Mouse (Mus musculus): ENCODE measurements around the gene Galnt2.
A peak's percentile ranks its signal among the peaks of the same experiment; 100 is the strongest.

The Galnt2 gene

GRCm38 (mm10) chr8:124231176-124231484 lies at the start of gene Galnt2:
TSS of gene Galnt2 (plus strand) at chr8:124231391.
- peak; percentile 99 for DNase-seq

DNA sequence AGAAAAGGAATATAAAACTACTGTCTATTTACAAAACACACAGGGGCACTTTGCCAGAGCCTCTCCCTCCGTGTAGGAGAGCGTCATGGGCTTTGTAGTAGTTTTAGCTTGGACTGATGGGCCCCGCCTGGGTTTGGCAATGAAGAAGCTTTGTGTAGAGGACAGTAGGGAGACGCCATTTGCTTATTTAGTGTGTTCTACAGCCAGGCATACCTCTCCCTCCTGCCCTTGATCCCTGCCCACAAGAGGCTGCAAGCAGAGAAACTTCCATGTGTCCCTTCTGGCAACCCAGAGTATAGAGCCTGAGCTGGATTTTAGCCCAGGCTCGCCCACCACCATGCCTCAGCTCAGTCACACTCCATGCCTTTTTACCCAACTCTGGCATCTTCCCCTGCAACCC lies 49.4 kb upstream of the Galnt2 start:
- peak; percentile 91 for DNase-seq

DNA sequence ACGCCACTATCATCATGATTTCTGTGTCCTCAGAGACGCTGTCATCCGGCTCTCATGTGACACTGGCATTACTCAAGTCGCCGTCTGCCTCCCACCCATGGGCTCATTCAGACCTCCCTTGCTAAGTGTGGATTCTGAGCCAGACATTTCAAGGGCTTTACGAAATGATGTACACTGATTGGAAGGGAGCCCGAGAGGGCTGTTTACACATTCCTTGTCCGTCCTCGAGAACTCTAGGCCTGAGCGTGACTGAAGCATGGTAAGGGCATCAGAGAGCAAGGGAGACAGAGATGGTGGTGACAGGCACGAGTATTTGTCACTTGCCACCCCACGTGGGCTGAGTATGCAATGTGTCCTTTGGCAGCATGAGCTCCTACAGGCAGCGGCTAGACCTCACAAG lies 49.0 kb upstream of the Galnt2 start:
- peak; percentile 97 for DNase-seq

GRCm38 (mm10) chr8:124184078-124184477 lies 47.1 kb upstream of the Galnt2 start:
- DNase-seq: peak; percentile 94

GRCm38 (mm10) chr8:124184507-124184906 lies 46.7 kb upstream of the Galnt2 start:
- DNase-seq: no peak

- DNase-seq: no peak
These were observed 46.1 kb upstream of the Galnt2 start for GRCm38 (mm10) chr8:124185081-124185480.

DNA sequence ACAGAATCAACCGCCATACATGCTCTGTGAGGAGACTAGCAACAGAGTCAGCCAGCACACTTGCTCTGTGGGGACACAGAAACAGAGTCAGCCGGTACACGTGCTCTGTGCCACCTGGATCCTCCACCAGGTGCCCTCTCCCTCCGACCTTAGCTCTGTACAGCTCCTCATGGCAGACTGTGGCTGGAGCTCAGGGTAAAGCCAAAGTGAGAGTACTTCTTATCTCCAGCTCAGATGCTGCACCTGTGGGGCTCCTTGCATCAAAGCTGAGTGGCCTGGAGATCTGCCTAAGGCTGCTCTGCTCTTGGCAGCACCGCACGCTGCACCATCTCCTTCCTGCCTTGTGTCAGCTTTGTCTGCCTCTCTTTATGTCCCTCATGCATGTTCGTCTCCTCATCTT lies 40.8 kb upstream of the Galnt2 start:
- DNase-seq: no peak

DNA sequence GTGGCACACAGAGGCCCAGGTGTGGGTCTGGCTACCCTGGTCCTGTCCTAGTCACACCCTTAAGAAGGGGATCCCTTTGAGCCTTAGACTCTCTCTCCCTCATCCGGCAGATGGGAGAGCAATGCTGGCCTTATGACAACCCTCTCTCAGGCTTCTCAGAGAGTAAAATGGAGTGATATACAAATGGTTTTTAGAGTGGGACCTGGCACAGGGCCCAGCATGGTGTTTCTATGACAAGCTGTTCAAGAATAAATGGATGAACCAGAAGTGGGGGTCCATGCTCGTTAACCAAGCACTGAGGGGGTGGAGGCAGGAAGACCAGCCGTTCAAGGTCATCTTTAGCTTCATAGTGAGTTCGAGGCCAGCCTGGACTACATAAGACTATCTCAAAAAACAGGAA lies 38.9 kb upstream of the Galnt2 start:
- DNase-seq: no peak

- DNase-seq: peak; percentile 98
These were observed 38.2 kb upstream of the Galnt2 start for GRCm38 (mm10) chr8:124192976-124193375.

- DNase-seq: no peak
These were observed 37.2 kb upstream of the Galnt2 start for GRCm38 (mm10) chr8:124193992-124194391.

- peak; percentile 98 for DNase-seq
These were observed 35.0 kb upstream of the Galnt2 start for GRCm38 (mm10) chr8:124196195-124196594.

GRCm38 (mm10) chr8:124196797-124197196 lies 34.4 kb upstream of the Galnt2 start:
- DNase-seq: no peak

DNA sequence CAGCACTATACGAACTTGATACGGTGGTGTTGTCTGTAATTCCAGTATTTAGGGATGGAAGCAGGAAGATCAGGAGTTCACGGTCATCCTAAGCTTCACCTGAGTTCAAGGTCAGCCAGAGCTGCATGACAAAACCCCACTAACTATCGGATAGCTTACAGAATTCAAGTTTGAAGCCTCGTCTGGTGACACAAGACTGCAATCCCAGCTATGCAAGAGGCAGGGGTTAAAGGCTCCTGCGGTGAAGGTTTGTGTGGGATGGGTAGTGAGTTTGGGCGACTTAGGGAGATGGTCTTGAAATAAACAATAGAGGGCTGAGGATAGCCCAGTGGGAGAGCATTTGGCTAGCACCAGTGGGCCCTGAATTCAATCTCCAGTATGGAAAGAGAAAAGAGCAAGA lies 33.0 kb upstream of the Galnt2 start:
- DNase-seq: no peak

GRCm38 (mm10) chr8:124200400-124200799 lies 30.8 kb upstream of the Galnt2 start:
- DNase-seq: no peak

DNA sequence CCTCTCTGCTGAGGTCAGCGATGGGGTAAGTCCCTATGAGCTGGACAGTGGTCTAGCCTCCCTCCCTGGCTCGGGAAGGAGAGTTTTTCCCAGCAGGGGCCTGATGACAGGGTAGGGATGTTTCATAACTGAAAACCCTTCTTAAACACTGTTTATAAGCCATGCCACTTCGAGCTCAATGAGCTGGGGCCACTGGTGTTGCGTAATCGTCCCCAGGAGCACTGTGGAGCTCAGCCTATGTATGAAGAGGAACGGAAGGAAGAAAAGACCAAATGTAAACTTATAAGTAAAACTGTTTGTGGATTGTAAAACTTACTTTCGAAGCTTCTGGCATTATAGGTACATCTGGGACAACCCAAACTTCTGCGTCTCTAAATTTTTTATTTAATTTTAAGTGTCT lies 29.5 kb upstream of the Galnt2 start:
- DNase-seq: no peak

GRCm38 (mm10) chr8:124202895-124203294 lies 28.3 kb upstream of the Galnt2 start:
- DNase-seq: no peak

DNA sequence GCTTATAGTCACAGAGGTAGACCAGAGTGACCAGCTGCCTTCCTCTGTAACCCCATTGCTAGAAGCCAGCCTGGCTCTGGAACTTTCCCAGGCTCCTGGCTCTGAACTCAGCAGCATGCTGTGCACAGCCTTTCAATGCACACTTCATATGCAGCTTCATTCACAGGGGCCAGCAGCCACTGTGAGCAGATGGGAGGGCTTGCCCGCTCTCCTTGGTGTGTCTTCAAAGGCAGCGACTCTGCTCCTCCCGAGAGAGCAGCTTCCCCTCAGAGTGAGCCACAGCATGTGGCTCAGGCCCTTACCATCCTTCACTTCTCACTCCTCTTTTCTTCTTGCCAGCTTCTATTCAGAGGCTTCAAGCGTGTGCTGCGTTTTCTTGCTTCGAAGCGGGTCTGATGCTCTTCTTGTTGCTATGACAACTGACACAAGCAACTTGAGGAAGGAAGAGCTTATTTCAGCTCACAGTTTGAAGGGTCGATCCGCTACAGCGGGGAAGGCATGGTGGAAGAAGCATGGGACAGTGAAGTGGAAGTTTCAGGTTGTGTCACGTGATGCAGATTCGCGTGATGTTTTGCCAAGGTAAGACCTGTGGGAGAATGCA lies 27.1 kb upstream of the Galnt2 start:
- no peak for DNase-seq

- no peak for DNase-seq
These were observed 19.0 kb upstream of the Galnt2 start for GRCm38 (mm10) chr8:124212148-124212547.

DNA sequence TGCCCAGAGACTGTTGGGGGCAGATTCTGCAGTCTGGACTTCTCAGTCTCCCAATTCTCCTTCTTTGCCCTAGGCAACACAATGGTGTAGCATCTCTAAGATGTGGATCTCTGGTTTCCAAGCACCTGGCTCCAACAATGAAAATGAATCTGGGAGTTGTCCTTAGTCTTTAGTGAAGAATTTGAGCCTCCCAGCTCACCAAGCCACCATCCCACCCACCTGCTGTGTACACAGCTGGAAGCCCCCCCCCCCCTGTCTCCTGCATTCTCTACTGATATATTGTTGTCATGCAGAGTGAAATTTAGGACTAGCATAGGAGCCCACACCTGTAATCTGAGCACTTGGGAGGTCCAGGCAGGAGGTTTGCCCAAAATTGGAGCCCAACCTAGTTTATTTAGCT lies 14.2 kb upstream of the Galnt2 start:
- DNase-seq: no peak

GRCm38 (mm10) chr8:124229883-124230282 lies 1.3 kb upstream of the Galnt2 start:
- DNase-seq: peak; percentile 92

GRCm38 (mm10) chr8:124230496-124231175 lies 555 bp upstream of the Galnt2 start:
- DNase-seq: no peak

GRCm38 (mm10) chr8:124231485-124232279 lies 491 bp downstream of the Galnt2 start:
- DNase-seq: peak; percentile 95

- no peak for DNase-seq
These were observed 1.0 kb downstream of the Galnt2 start for GRCm38 (mm10) chr8:124232280-124232600.

DNA sequence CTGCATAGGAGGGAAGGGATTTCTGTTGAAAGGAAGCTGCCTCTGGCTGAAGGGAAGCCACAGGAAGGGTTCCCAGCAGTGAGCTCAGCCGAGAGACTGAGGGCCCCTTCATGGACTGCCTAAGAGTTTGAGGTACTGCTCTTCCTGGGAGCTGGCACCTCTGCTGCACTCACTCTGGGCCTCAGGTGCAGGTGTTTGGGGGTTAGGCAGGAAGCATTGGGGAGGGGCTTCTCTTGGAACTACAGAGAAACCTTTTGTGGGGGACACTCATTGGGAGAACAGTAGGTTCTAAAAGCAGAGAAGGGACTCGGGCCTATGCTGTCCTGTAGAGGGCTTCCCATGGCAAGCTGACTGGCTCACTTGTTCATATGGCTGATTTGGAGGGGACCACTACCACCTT lies 3.3 kb downstream of the Galnt2 start:
- DNase-seq: no peak

All from heart, adult 11 months (tissue).